Mouse (Mus musculus) skeletal muscle tissue, adult 2 months (tissue): ENCODE results near the gene Mdm2.
A peak's percentile ranks its signal among the peaks of the same experiment; 100 is the strongest.
"Not testable (repeated sequence)": the region's sequence is repeated elsewhere in the genome, so short reads cannot be mapped to it uniquely, and the experiment has no call there.

Experiments used
- DNase-seq: peaks from one replicate; pipeline ENCODE4 v3.0.0-alpha.2; 2012; ENCODE audit warnings: low read depth, low spot score

The Mdm2 gene

DNA sequence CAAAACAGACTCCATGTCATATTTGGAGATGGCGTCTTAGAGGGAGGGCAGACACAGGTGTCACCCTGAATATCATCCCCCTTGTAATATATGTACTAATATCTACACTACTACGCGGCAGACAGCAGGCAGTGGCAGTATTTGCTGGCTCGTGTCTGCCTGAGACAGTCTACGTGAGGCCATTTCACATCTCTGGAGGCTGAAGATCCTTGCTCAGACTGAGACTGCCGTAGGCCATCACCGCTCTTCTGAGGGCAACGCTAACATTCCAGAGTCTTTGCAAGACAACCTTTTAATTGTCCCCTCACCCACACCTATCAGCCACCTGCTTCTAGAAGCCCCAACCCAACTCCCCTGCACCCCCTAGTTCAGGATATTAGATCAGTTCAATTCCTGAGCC is 2.9 kb upstream of the Mdm2 start:
- DNase-seq, result no peak

DNA sequence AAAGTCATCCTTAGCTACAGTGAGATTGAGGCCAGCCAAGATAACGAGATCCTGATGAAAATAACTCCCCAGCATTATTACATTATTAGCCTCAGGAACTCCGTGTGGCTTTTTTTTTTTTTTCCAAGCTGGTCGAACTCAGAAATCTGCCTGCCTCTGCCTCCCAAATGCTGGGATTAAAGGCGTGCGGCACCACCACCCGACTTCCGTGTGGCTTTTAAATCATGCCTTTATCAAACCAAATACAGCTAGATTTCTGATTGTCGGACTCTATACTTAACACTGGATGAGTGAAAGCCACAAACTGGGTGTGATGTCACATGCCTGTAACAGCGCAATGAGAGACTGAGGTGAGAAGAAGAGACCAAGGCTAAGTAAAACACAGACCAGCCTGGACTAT is 2.3 kb upstream of the Mdm2 start:
- DNase-seq, result no peak

DNA sequence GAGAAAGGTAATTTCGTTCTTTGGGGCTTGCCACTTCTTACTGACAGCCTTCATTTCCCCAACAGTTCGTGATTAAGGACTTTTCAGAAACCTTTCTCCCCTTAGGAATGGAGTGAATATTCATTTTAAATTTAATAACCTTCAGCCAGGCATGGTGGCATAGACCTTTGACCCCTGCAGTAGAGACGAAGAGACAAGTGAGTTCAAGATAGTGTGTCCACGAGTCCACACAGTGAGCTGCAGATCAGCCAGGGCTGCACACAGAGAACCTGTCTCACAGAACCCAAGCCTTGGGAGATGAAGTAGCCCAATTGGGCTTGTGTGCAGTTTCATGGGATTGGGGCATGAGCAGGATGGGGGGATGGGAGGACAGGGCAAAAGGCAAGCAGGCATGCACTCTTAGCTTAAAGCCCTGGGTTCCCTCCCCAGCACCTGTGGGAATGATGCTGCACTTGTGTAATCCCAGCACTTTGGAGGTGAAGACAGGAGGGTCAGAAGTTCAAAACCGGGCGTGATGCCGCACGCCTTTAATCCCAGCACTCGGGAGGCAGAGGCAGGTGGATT is 1.7 kb upstream of the Mdm2 start:
- no peak for DNase-seq

DNA sequence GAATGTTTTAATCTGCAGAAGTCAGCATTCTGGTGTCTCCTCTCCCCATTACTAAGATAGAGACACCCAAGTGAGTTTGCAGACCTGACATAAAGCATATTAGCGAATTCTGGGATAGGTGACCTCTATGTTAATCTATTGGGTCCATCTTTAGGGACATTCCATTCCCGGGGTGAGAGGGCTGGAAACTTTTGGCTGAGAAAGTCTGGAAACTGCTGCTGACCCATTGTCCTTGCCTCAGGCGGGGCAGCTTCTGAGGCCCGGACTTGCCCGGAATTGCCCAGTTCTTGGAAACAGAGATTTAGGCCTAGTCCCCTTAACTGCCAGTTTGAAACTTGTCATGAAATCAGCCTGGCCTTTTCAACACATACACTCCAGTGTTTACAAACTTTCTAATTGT is 850 bp upstream of the Mdm2 start:
- DNase-seq, result no peak

DNA sequence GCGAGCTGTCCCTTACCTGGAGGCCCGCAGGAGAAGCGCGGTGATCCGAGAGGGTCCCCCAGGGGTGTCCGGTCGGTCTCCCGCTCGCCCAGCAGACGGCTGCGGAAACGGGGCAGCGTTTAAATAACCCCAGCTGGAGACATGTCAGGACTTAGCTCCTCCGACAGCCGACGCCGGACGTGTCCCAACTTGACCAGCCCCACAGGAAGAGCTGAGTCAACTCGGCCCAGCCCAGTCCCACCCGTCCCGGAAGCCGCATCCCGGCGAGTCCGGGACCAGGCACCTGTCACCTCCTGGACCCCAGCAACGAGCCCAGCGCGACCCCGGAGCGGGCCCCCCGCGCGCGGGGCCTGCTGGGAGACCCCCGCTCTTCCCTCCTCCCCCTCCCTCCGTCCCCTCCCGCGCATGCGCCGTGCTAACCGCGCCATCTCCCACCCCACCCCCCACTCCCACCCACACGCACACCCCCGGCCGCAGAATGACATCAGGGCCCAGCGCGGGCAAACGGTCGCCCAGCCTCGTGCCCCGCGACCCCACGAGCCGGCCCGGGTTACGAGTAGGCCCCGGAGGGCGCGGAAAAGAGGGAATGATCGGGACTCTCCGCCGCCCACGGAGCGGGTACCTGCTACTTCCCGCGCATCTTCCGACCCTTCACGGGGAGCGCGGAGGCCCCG is 491 bp downstream of the Mdm2 start:
- peak; percentile 79 for DNase-seq

DNA sequence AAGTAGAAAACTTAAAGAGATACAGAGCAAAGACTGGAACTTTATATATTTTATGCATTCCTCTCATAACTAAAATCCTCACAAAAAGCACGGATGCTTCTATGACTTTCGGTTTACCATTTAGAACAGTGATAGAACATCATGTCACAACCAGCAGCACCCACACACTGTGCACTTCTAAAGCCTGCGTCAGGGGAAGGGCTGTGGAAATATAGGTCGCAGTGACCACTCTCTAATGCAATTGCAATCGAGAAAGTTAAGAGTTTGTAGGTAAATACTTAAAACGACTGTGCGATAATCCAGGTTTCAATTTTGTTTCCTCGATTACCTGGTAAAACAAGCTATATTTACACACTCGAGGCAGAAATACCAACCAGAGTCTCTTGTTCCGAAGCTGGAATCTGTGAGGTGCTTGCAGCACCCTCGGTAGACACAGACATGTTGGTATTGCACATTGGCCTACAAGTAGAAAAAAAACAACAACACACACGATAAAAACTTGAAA is 1.2 kb downstream of the Mdm2 start:
- DNase-seq, result no peak

DNA sequence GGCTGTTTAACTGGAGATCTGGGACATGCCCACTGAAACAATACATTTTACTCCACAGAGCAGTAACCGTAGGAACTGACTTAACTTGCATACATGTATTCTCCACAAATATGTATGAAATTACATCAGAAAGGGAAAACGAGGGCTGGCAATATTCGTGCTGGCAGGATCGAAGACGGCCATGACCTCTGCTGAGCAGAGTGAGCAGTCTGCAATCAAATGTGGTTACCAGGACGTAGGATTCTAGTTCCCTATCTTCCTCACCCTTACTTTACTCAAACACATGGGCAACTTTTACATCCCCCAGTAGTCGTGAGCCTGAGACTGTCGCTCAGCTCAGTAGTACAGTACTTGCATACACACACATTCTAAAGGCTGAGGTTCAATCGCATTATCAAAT is 1.7 kb downstream of the Mdm2 start:
- no peak for DNase-seq

DNA sequence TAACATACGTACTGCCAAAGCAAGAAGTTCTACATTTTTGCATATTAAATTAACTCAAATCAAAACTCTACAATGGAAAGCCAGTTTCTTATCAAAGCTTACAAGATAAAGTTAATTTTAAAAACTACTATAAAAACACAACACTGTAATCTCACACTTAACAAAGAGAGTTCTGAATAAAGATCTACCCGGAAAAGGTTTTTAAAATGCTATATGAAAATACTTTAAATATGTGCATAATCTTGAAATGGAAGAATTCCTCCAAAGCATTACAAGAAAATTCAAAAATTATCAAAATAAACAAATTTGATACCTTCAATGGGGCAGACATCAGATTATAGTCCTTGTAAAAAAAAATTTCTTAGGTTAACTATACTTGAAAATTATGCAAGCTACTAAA is 2.2 kb downstream of the Mdm2 start:
- no peak for DNase-seq

DNA sequence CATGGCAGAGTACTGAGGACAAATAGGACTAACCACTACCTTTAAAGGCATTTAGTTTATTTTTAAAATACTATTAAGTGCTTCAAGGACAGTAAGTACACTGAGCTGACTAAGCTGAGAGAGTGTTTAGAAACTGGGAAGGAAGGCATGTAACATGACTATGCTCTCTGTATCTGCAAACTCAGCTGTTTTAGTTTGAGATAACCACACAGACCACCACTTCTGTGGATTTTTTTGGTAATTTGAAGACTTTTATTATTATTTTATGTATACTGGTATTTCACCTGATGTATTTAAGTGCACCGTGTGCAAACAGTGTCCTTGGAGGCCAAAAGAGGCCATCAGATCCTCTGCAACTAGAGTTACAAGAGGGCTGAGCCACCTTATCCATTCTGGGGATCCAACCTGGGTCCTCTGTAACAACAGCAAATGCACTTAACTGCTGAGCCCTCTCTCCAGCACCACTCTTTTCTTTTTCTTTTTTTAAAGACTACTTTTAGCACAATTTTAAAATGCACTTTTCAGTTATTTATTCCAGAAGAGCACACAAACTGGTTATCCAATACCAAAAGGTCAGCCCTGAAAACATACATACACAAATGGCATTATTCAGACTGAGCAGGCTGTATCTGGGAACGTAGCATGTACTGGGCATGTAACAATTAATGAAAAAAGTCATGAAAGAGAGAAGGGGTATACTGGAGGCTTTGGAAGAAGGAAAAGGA is 3.3 kb downstream of the Mdm2 start:
- no peak for DNase-seq

DNA sequence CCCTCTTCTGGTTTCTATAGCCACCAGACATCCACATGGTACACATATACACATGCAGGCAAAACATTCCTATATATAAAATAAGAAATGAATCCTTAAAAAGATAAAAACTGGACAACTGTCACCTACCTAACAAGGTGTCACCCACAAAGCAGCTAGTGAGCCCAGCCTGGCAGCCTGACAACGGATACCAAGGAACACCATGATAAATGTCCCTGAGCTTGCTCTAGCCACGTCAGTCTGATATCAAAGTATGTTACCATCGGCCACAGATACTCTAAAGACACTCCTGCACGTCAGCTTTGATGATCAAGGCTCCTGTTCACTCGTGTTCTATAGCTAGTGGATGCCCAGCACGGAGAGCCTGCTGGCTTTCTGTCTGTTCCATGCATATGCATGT is 4.1 kb downstream of the Mdm2 start:
- DNase-seq, result no peak

DNA sequence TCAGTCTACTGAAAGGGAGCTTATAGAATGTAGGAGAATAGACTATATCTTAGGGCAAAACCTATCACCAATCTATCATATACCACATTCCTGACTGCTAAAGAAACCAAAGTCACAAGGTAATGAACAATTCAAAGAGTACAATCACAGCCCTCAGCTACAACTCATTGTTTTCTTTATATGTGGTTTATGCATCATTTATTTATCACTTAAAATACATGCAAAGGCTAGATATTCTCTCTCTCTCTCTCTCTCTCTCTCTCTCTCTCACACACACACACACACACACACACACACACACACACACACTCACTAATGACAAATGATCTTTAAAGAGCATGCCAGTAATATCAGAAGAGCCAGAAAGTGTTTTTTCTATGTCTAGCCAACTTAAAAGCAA is 4.8 kb downstream of the Mdm2 start:
- DNase-seq, result no peak

DNA sequence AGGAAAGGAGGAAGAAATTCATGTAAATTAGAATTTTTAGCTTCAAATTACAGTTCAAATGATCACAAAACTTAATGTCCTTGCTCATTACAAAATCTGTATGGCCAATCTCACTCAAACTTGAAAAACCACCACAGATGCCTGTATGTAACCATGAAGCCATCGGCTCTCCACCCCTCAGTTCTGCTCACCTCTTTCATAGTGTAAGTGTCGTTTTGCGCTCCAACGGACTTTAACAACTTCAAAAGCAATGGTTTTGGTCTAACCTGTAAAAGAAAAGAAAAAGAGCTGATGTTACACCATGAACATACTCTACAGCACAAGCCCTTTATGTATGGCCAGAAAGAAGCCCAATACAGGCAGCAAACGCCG is 5.6 kb downstream of the Mdm2 start:
- DNase-seq, result no peak

DNA sequence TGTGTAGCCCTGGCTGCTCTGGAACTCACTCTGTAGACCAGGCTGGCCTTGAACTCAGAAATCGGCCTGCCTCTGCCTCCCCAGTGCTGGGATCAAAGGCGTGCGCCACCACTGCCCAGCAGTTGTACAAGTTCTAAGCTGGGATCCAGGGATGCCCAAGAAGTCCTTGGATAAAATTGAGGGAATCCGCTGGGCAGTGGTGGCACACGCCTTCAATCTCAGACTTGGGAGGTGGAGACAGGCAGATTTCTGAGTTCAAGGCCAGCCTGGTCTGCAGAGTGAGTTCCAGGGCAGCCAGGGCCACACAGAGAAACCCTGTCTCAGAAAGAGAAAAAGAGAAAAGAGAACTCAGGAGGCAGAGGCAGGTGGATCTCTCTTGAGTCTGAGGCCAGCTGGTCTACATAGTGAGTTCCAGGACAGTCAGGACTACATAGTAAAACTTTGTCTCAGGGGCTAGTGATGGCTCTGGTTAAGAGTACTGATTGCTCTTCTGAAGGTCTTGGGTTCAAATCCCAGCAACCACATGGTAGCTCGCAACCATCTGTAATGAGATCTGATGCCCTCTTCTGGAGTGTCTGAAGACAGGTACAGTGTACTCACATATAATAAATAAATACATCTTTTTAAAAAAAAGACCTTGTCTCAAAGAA is 6.1 kb downstream of the Mdm2 start:
- DNase-seq, result not testable (repeated sequence)

DNA sequence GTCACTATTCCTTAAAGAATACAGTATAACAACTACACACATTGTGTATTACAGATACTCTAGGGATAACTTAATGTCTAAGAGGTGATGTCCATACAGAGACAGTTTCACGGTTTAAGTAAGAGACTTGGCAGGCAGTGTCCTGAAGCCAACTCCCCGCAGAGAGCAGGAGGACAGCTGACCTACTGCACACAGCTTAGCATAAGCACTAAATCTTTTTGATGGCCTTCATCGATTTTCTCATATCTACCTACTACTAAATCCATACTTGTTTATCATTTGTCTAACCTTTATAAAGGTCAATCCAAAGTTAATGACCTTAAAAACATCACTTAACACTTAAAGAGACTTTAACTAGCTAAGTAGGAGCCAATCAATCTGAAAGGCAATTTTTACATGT is 7.1 kb downstream of the Mdm2 start:
- no peak for DNase-seq

DNA sequence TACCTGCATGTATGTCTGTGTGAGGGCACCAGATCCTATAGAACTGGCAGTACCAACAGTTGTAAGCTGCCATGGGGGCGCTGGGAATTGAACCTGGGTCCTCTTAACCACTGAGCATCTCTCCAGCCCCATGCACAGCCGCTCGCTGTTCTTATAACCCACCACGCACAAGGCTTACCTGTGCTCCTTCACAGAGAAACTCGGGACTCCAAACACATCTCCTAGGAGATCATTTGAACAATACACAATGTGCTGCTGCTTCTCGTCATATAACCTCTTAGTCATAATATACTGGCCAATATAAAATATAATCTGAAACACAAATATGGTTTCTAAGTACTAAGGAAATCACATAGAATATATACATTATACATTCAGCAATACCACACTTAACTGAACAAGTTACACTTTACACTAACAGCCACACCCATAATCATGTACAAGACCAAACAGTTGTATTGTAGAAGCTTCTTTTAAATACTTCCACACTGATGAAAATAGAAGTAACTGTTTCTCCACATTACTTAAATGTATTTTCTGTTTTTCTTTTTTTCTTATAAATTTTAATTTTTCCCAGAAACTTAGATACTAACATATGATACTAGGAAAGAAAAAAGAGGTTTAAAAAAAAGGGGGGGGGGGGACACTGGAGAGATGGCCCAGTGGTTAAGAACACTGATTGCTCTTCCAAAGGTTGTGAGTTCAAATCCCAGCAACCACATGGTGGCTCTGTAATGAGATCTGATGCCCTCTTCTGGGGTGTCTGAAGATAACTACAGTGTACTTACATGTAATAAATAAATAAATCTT is 8.3 kb downstream of the Mdm2 start:
- DNase-seq, result no peak

DNA sequence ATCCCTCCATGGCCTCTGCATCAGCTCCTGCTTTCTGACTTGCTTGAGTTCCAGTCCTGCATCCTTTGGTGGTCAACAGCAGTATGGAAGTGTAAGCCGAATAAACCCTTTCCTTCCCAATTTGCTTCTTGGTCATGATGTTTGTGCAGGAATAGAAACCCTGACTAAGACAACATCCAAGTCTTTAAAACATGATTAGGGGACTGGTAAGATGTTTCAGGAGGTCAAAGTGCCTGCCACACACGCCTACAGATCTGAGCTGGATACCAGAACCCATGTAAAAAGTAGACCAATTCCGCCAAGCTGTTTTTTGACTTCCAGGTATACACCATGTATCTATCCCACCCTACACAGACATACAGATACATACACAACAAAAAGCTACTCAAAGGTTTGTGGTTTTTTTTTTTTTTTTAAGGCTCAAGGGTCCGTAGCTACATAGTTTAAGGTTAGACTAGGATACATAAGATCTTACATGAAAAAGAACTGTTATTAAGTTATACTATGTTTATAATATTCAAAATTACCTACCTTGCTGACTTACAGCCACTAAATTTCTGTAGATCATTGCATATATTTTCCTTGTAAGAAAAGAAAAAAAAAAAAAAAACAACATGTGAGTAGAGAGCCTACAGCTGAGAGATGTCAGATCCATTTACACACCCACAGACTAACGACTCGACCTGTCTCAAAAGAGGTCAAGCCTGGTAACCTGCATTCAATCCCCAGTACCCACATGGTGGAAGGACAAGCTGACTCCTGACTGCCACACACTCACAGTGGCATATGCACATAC is 9.3 kb downstream of the Mdm2 start:
- DNase-seq, result no peak

DNA sequence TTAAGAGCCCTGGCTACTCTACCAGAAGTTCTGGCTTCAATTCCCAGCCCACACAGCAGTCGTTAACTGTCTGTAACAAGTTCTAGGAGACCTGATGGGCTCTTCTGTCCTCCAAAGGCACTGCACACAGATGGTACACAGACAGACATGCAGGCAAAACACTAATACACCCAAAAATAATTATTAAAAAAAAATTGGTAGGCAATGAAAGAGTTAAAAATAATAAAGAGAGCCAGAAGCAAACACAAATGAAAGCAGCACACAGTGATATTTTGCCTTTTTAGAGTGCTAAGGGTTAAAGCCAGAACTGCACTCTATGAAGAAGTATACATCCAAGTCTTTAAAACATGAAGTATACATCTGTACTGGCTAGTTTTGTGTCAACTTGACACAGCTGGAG is 10.1 kb downstream of the Mdm2 start:
- DNase-seq, result no peak

DNA sequence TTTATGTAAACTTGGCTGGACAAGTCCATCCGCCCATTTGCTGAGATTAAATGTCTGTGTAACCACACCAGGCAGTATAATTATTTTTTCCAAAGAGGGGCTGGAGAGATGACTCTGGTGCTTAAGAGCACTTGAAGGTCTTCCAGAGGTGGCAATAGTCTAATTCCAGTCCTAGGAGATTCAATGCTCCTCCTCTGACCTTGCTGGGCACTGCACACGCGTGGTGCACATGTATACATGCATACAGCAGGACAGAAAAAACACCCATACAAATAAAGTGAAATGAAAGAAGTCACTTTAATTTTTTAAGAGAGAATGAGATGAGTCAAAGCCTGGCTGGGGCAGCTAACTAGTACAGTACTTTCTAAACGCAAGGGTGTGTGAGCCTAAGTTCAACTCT is 10.6 kb downstream of the Mdm2 start:
- no peak for DNase-seq

DNA sequence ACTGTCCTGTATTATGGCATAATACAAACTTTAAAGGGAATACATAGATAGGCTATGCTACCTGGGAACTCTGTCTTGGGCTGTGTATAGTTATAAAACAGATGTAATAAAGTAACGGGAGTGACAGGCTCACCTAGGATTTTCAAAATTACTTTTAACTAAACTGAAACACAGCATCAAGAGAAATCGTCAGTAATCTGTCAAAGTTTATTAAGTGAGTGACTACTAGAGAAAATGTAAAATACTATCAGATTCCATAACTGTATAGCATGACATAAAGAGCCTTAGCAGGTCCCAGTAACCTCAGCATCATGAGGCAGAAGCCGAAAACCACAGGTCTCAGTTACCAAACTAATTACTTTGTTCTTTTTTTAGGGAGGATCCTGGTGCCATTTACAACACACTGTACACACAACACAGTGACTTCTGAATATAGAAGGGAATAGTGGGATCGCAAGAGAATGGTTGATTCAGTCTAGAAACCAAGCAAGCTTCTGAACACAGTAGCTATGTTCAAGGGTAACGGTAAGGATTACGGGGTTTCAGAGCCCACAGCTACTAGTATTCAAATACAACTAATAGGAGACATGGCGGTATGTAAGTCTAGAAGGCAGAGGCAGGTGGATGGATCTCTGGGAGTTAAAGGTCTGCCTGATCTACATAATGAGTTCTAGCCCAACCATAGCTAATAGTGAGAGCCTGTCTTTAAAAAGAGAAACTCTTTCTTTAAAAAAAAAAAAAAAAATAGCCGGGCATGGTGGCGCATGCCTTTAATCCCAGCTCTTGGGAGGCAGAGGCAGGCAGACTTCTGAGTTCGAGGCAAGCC is 12.0 kb downstream of the Mdm2 start:
- DNase-seq, result no peak

DNA sequence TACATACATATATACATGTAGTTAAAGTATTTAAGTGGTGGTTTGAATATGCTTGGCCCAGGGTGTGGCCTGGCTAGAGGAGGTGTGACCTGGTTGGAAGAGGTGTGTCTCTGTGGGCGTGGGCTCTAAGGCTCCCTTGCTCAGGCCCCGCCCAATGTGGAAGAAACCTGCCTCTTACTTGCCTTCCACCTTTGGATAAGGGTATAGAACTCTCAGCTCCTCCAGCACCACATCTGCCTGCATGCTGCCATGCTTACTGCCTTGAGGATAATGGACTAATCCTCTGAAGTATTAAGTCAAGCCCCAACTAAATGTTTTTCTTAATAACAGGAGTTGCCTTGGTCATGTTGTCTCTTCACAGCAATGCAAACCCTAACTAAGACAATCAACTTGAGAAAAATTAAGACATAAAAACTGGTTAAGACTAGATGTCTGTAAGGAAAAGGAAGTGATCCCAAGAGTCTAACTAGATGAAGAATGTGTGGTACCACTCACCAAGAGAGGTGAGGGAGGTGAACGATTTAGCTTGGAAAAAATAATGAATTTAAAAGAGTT is 12.9 kb downstream of the Mdm2 start:
- DNase-seq, result no peak
